Mouse (Mus musculus): Measurements from ENCODE around the gene Cycs. TPM values are rescaled to one million over a fixed set of nuclear protein-coding genes. Genes with fewer than 3 reads are reported as not detected.
A peak's percentile ranks its signal among the peaks of the same experiment; 100 is the strongest.

The Cycs gene
- polyA plus RNA-seq, 2 experiments = 21.6 to 44.9 TPM

DNA sequence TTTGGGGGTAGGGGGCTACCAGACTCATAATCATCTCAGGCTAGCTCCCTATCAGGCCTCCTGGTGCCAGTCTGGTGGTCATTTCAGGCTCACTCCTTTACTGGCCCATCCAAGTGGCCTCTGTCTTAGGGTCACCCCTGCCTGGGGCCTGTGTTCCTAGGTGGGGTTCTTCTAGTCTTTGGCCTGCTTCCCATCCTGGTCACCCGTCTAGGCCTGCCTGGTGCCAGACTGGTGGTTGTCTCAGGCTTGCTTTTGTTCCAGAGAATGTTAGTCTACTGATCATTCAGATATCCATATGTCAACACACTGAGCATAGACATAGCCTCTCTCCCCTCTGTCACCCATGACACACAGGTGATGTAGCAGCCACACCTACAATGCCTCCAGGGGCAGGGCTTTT lies 26.7 kb downstream of the Cycs start:
- 55% methylated on average over 1 of the region's 1 CpGs for WGBS (ENCODE audit: insufficient replicate concordance)
- Histone ChIP-seq H3K27me3 (ENCODE audit: control insufficient read depth, insufficient read depth, low read length) (no peaks in the 10 kb centered on the region), H3K4me1 (replicated peaks; ENCODE audit: control insufficient read depth in 2 of 2, insufficient read depth in 2 of 2, low read length in 1 of 2) (no peaks in the 10 kb centered on the region), H3K4me2 (ENCODE audit: low read depth) (no peak overlapping the region), H3K4me3 (ENCODE audit: insufficient read depth in 1 of 2, low read depth in 2 of 2, low read length in 2 of 2) (no peak overlapping the region), H3K27ac (no peak overlapping the region), H3K9ac (replicated peaks) (no peak overlapping the region), H3K36me3 (replicated peaks; ENCODE audit: control insufficient read depth, insufficient read depth, low read depth) (no peaks in the 10 kb centered on the region), H3K9me3 (ENCODE audit: control insufficient read depth, low read length) (no peaks in the 10 kb centered on the region)
- no peak for ATAC-seq (ENCODE audit: insufficient read depth)
- TF ChIP-seq EP300 (IDR thresholded peaks at IDR 0.05; ENCODE audit: low read depth) (no peak), CTCF (IDR thresholded peaks at IDR 0.05; ENCODE audit: low read depth) (no peak)
- DNase-seq (ENCODE audit: low read depth in 3 of 3, low spot score in 3 of 3) = no peak

DNA sequence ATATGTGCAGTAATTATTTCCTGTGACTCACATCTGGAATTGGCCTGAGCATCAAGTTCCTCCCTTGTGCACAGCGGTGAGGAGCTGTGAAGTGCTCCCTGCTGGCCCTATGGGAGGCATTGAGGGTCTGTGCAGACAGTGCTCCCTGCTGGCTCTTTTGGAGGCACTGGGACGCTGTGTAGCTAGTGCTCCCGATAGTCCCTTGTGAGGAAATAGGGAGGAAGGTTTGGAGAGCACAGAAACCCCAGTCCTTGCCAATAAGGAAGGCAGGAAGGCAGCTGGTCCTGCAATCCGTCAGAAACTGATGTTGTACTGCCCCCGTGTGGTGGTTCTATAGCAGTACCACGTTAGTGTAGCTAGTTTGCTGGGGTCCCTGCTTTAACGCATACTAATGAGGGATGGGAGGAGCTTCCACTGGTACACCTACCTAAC lies 29.9 kb downstream of the Cycs start:
- DNase-seq (ENCODE audit: low read depth in 3 of 3, low spot score in 3 of 3) (peak; percentile 31 to 45 (median 36)), ATAC-seq (ENCODE audit: insufficient read depth) (no peak)
- Histone ChIP-seq H3K4me1 (replicated peaks; ENCODE audit: control insufficient read depth in 2 of 2, insufficient read depth in 2 of 2, low read length in 1 of 2) (no peaks in the 10 kb centered on the region), H3K9me3 (ENCODE audit: control insufficient read depth, low read length) (no peaks in the 10 kb centered on the region), H3K9ac (replicated peaks) (no peak overlapping the region), H3K27ac (no peak overlapping the region), H3K4me3 (ENCODE audit: insufficient read depth in 1 of 2, low read depth in 2 of 2, low read length in 2 of 2) (no peak overlapping the region), H3K27me3 (ENCODE audit: control insufficient read depth, insufficient read depth, low read length) (no peaks in the 10 kb centered on the region), H3K4me2 (ENCODE audit: low read depth) (no peak overlapping the region), H3K36me3 (replicated peaks; ENCODE audit: control insufficient read depth, insufficient read depth, low read depth) (no peaks in the 10 kb centered on the region)
- WGBS (ENCODE audit: insufficient replicate concordance) = 12% methylated on average over 7 of the region's 7 CpGs
- peak; percentile 91 for TF ChIP-seq CTCF (IDR thresholded peaks at IDR 0.05; ENCODE audit: low read depth)
- TF ChIP-seq EP300 (IDR thresholded peaks at IDR 0.05; ENCODE audit: low read depth) = no peak

DNA sequence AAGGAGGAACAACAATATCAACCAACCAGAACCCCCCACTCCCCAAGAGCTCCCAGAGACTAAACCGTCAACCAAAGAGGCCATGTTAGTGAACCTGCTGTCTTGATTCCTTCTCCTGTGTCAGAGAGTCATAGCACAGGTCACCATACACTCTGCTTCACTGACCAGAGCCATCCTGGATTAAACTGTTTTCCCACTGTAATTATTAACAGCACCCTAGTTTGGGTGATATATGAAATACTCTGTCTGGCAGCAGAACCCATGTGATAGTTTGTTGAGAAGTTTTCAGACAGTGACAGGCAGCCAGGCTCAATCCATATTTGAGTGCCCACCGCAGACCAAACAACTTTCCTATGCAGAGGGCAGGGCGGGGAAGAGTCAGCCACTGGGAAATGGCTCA lies 31.0 kb downstream of the Cycs start:
- WGBS (ENCODE audit: insufficient replicate concordance) = 65% methylated on average over 3 of the region's 3 CpGs
- ATAC-seq (ENCODE audit: insufficient read depth) (no peak), DNase-seq (ENCODE audit: low read depth in 3 of 3, low spot score in 3 of 3) (no peak)
- Histone ChIP-seq H3K4me3 (ENCODE audit: insufficient read depth in 1 of 2, low read depth in 2 of 2, low read length in 2 of 2) (no peak overlapping the region), H3K9ac (replicated peaks) (no peak overlapping the region), H3K27ac (no peak overlapping the region), H3K27me3 (ENCODE audit: control insufficient read depth, insufficient read depth, low read length) (no peaks in the 10 kb centered on the region), H3K4me2 (ENCODE audit: low read depth) (no peak overlapping the region), H3K4me1 (replicated peaks; ENCODE audit: control insufficient read depth in 2 of 2, insufficient read depth in 2 of 2, low read length in 1 of 2) (no peaks in the 10 kb centered on the region), H3K36me3 (replicated peaks; ENCODE audit: control insufficient read depth, insufficient read depth, low read depth) (no peaks in the 10 kb centered on the region), H3K9me3 (ENCODE audit: control insufficient read depth, low read length) (no peaks in the 10 kb centered on the region)
- TF ChIP-seq EP300 (IDR thresholded peaks at IDR 0.05; ENCODE audit: low read depth) (no peak), CTCF (IDR thresholded peaks at IDR 0.05; ENCODE audit: low read depth) (no peak)

DNA sequence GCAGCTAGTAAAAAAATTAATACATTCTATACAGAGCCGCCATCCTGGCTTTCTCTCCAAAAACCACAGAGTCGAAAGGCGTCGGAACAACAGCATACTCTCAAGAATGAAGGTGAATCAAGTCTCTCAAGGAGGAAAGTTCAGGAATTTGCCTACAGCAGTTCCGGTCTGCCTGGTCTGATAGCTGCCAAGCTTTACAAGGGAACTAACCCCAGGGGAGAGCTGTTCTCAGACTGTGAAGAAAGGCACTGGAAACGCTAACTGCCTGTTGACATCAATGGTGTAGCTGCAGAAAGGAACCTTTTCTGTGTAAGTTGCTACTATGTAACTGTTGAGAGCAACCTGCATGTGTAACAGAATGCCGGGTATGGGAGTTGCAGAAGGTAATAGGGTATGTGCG lies 34.4 kb downstream of the Cycs start:
- Histone ChIP-seq H3K4me2 (ENCODE audit: low read depth) (no peak overlapping the region), H3K27ac (no peak overlapping the region), H3K4me1 (replicated peaks; ENCODE audit: control insufficient read depth in 2 of 2, insufficient read depth in 2 of 2, low read length in 1 of 2) (no peaks in the 10 kb centered on the region), H3K9me3 (ENCODE audit: control insufficient read depth, low read length) (no peaks in the 10 kb centered on the region), H3K9ac (replicated peaks) (no peak overlapping the region), H3K36me3 (replicated peaks; ENCODE audit: control insufficient read depth, insufficient read depth, low read depth) (no peaks in the 10 kb centered on the region), H3K4me3 (ENCODE audit: insufficient read depth in 1 of 2, low read depth in 2 of 2, low read length in 2 of 2) (no peak overlapping the region), H3K27me3 (ENCODE audit: control insufficient read depth, insufficient read depth, low read length) (no peaks in the 10 kb centered on the region)
- ATAC-seq (ENCODE audit: insufficient read depth) = no peak
- DNase-seq (ENCODE audit: low read depth in 3 of 3, low spot score in 3 of 3) = no peak
- 64% methylated on average over 8 of the region's 8 CpGs for WGBS (ENCODE audit: insufficient replicate concordance)
- no peak for TF ChIP-seq CTCF (IDR thresholded peaks at IDR 0.05; ENCODE audit: low read depth)
- TF ChIP-seq EP300 (IDR thresholded peaks at IDR 0.05; ENCODE audit: low read depth) = no peak

DNA sequence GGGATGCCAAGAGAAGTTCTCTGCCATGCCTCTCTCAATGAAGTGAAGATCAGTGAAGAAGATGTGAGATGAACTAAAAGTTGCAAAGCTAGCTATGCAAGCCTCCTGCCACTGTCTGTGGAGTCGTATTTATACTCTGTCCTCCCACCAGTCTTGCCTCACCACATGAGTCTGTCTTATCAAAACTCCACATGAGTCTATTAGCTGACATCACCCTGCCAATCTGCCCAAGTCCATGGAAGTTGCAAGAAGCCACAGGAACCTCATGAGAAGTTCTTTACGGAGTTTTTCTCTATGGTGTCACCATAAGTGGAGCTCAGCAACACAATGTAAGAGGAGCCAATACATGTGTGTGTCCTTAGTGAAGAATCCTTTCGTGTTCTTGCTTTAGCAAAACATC lies 35.3 kb downstream of the Cycs start:
- DNase-seq (ENCODE audit: low read depth in 3 of 3, low spot score in 3 of 3) (no peak), ATAC-seq (ENCODE audit: insufficient read depth) (no peak)
- no peak overlapping the region for H3K9ac ChIP-seq (replicated peaks)
- H3K4me1 ChIP-seq (replicated peaks; ENCODE audit: control insufficient read depth in 2 of 2, insufficient read depth in 2 of 2, low read length in 1 of 2) = no peaks in the 10 kb centered on the region
- H3K4me3 ChIP-seq (ENCODE audit: insufficient read depth in 1 of 2, low read depth in 2 of 2, low read length in 2 of 2) = no peak overlapping the region
- 36% methylated on average over 3 of the region's 3 CpGs for WGBS (ENCODE audit: insufficient replicate concordance)
- no peaks in the 10 kb centered on the region for H3K9me3 ChIP-seq (ENCODE audit: control insufficient read depth, low read length)
- H3K27ac ChIP-seq = no peak overlapping the region
- no peak overlapping the region for H3K4me2 ChIP-seq (ENCODE audit: low read depth)
- no peaks in the 10 kb centered on the region for H3K36me3 ChIP-seq (replicated peaks; ENCODE audit: control insufficient read depth, insufficient read depth, low read depth)
- H3K27me3 ChIP-seq (ENCODE audit: control insufficient read depth, insufficient read depth, low read length) = no peaks in the 10 kb centered on the region
- no peak for TF ChIP-seq CTCF (IDR thresholded peaks at IDR 0.05; ENCODE audit: low read depth)
- TF ChIP-seq EP300 (IDR thresholded peaks at IDR 0.05; ENCODE audit: low read depth) = no peak

Data from liver, embryonic 14.5 days (tissue).